Mouse (Mus musculus) Patski (cell line): Measurements from ENCODE around the gene Ccdc191. TPM values are rescaled to one million over a fixed set of nuclear protein-coding genes. Genes with fewer than 3 reads are reported as not detected.

Experiments
- ATAC-seq: fragments of 100-300 bp; one replicate; pipeline ENCODE4 v1.8.0; 2021
- CTCF ChIA-PET: fragments of 350-600 bp; sonication (Branson Sonifier 250); formaldehyde crosslinking; loops from one replicate; lab custom pipeline; 2022; ENCODE audit warnings: inconsistent platforms; lab: Charles Lee
- POLR2A ChIA-PET: fragments of 350-600 bp; sonication (Branson Sonifier 250); formaldehyde crosslinking; loops from one replicate; lab custom pipeline; 2022; ENCODE audit warnings: antibody characterized with exemption, inconsistent platforms; lab: Charles Lee
- DNase-seq: peaks from one replicate; pipeline ENCODE4 v3.0.0-alpha.2; 2011; ENCODE audit warnings: low read depth, low spot score
- H3K27me3 ChIP-seq: fragments of 371-371 bp; one replicate; pipeline ENCODE4 v1.5.1; 2021
- CTCF ChIP-seq: fragments of 100-300 bp; IDR thresholded peaks from one replicate; pipeline ENCODE4 v1.5.1; 2021
- in situ Hi-C: fragments of 300-500 bp; cut with MboI; formaldehyde crosslinking; loops from 3 replicates; pipeline ENCODE4 v1.11.1; 2018; ENCODE audit warnings: low pct_unique_long_range_greater_than_20kb, mixed read lengths
- polyA plus RNA-seq: library from polyadenylated mRNA; unstranded; gene quantifications from one replicate; pipeline ENCODE4 v1.2.3, GENCODE M21; 2021

Gene Ccdc191
- polyA plus RNA-seq, 1 experiment from 2014 or later, result 12.6 TPM

GRCm38 (mm10) chr16:43945869-43946268 lies 56.3 kb downstream of the Ccdc191 start:
- no peak for DNase-seq
- no peak for ATAC-seq
- CTCF ChIA-PET, result interaction anchor here (4.0 kb wide), 1 partner anchor 11 kb away, joined by 16 read pairs; no protein-coding TSS in a partner anchor

GRCm38 (mm10) chr16:43951591-43951990 lies 62.0 kb downstream of the Ccdc191 start:
- no peak for ATAC-seq
- DNase-seq, result no peak
- ChIA-PET POLR2A (no interaction called here), CTCF (no interaction called here)
- no peak for TF ChIP-seq CTCF
- in situ Hi-C loops, result no loop called here
- H3K27me3 ChIP-seq, result no peaks in the 10 kb centered on the region

More at GRCm38 (mm10) chr16:43945869-43946268, 56.3 kb downstream of the Ccdc191 start:
- POLR2A ChIA-PET, result no interaction called here
- TF ChIP-seq CTCF, result no peak
- no peaks in the 10 kb centered on the region for H3K27me3 ChIP-seq
- in situ Hi-C loops, result no loop called here

- DNase-seq (no peak), ATAC-seq (no peak)
- POLR2A ChIA-PET, result no interaction called here
- in situ Hi-C loops, result no loop called here
- no peak for TF ChIP-seq CTCF
- H3K27me3 ChIP-seq, result no peaks in the 10 kb centered on the region
- CTCF ChIA-PET, result no interaction called here
Measured at GRCm38 (mm10) chr16:43954913-43955312, 65.3 kb downstream of the Ccdc191 start.

DNA sequence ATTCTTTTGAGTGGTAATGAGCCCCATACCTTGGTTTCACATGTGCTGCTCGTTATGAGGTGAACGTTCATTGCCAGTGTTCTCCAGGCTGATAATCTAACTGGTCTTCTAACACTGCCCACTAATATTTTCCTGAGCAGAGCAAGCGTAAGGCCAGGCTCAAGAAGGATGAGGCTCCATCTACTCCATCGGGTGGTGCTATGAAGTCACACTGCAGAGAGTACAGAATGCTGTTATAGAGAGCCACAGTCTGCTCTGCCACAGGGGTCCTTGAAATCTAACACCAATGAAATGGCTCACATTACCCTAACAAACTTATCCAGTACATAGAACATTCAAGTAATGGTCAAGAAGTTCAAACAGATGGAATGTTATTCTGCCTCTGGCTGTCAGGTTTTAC lies 68.4 kb downstream of the Ccdc191 start:
- TF ChIP-seq CTCF, result no peak
- DNase-seq, result no peak
- H3K27me3 ChIP-seq, result no peaks in the 10 kb centered on the region
- no peak for ATAC-seq
- in situ Hi-C loops, result no loop called here
- POLR2A ChIA-PET, result no interaction called here
- CTCF ChIA-PET, result no interaction called here

GRCm38 (mm10) chr16:43963291-43963690 lies 73.7 kb downstream of the Ccdc191 start:
- in situ Hi-C loops, result no loop called here
- ChIA-PET CTCF (interaction anchor here (1.1 to 2.3 kb wide), 2 partner anchors 20 to 96 kb away, joined by 3 to 5 read pairs; no protein-coding TSS in a partner anchor), POLR2A (no interaction called here)
- TF ChIP-seq CTCF, result no peak
- ATAC-seq (no peak), DNase-seq (no peak)
- no peaks in the 10 kb centered on the region for H3K27me3 ChIP-seq

DNA sequence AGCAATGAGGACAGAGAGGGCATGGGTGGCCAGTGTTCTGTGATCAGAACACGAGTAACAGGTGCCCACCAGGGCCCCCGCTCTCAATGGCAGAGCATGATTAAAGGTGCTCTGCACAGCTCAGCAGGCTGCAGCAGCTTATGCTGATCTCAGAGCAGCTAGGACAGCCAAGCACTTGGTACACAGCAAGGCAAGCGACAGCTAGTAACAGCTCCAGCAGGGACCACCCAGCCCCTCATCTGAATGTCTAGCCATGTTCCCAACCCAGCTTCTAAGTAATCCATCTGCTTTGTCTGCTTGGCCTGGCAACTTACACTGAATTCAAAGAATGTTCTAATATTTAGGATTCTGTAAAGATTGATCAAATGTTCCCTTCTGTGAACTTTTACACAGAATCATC lies 74.2 kb downstream of the Ccdc191 start:
- no peak for ATAC-seq
- DNase-seq, result no peak
- H3K27me3 ChIP-seq, result no peaks in the 10 kb centered on the region
- POLR2A ChIA-PET, result no interaction called here
- CTCF ChIA-PET, result interaction anchor here (2.3 kb wide), 1 partner anchor 19 kb away, joined by 5 read pairs; no protein-coding TSS in a partner anchor
- in situ Hi-C loops, result no loop called here
- TF ChIP-seq CTCF, result no peak

GRCm38 (mm10) chr16:43965781-43966389 lies 76.3 kb downstream of the Ccdc191 start:
- ChIA-PET POLR2A (interaction anchor here (0.7 kb wide), 1 partner anchor 16 kb away, joined by 3 read pairs; no protein-coding TSS in a partner anchor), CTCF (interaction anchor here (1.5 kb wide), 1 partner anchor 35 kb away, joined by 3 read pairs; no protein-coding TSS in a partner anchor)
- ATAC-seq (no peak), DNase-seq (no peak)
- no peaks in the 10 kb centered on the region for H3K27me3 ChIP-seq
- in situ Hi-C loops, result no loop called here
- no peak for TF ChIP-seq CTCF

DNA sequence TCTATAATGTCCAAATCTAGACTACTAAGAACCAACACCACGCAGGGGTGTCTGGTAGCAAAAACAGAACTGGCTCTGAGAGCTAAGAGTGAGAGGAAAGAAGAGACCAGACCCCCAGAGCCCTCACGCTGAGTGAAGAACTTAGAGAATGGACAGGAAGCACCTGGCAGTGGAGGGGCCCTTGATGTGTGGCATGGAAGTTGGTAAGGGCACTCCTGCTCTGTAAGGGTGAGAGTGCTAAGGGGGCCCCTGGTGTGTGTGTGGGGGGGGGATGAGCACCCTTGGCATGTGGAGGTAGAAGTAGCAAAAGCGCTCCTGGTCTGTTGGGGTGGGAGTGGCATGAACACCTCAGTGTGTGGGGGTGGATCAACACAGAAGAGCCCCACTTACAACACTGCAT lies 80.8 kb downstream of the Ccdc191 start:
- no peaks in the 10 kb centered on the region for H3K27me3 ChIP-seq
- ChIA-PET CTCF (no interaction called here), POLR2A (no interaction called here)
- no peak for TF ChIP-seq CTCF
- DNase-seq, result no peak
- ATAC-seq, result no peak
- in situ Hi-C loops, result no loop called here

DNA sequence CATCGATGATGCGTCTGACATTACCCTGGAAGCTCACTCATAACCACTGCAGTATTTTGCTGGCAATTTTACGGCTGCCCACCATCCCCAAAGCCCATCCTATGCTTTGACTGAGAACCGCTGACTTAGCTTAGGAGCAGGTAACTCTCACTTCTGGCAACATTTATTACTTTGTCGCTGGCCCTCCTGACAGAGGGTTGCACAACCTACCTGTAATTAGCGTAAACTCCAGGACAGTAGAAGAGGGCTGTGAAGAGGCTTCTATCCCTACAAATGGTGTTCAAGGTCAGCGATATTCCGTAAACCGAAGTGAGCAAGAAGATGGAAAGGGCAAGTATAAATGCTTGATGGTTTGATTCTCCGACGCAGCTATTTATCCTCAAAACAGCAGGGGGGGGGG lies 81.6 kb downstream of the Ccdc191 start:
- POLR2A ChIA-PET, result no interaction called here
- in situ Hi-C loops, result no loop called here
- no peaks in the 10 kb centered on the region for H3K27me3 ChIP-seq
- DNase-seq, result no peak
- CTCF ChIA-PET, result no interaction called here
- ATAC-seq, result no peak
- TF ChIP-seq CTCF, result no peak

- in situ Hi-C loops, result no loop called here
- no peak for DNase-seq
Measured at GRCm38 (mm10) chr16:43971741-43972140, 82.1 kb downstream of the Ccdc191 start.

DNA sequence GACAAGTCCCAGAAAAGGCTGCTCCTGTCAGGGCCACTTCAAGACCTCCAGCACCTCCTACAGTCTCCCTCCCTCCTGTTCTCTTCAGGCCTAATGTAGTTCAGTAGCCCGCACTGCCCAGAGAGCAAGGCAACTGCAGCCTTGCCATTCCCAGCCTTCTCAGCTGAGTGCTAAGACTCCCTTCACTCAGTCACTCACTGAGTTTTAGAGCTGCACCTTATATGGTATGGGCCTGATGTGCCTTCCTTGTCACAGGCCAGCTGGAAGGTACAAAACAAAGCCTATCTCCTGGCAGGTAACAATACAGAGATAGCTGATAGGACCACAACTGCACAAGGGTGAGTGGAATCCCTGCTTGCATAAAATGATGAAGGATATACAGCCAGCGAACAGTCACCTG lies 82.8 kb downstream of the Ccdc191 start:
- ATAC-seq (no peak), DNase-seq (no peak)
- CTCF ChIA-PET, result no interaction called here
- in situ Hi-C loops, result no loop called here
- H3K27me3 ChIP-seq, result no peaks in the 10 kb centered on the region
- POLR2A ChIA-PET, result no interaction called here
- TF ChIP-seq CTCF, result no peak

More at GRCm38 (mm10) chr16:43971741-43972140, 82.1 kb downstream of the Ccdc191 start:
- CTCF ChIA-PET, result no interaction called here
- TF ChIP-seq CTCF, result no peak
- H3K27me3 ChIP-seq, result no peaks in the 10 kb centered on the region
- no peak for ATAC-seq
- POLR2A ChIA-PET, result no interaction called here
